Mouse (Mus musculus) neutrophil, adult 83 days (primary cell): ENCODE data around the gene Atp1a4. TPM values are rescaled to one million over a fixed set of nuclear protein-coding genes. Genes with fewer than 3 reads are reported as not detected.

ENCODE experiments used
- total RNA-seq, 2 experiments: library from RNA; stranded (reverse); gene quantifications; one replicate each; pipeline ENCODE4 v1.2.4; 2023

Gene Atp1a4
- total RNA-seq: not detected

GRCm38 (mm10) chr1:172258314-172258713 lies at the start of gene Atp1a4:
Gene Atp1a4, minus strand, starts transcription at chr1:172258414.

DNA sequence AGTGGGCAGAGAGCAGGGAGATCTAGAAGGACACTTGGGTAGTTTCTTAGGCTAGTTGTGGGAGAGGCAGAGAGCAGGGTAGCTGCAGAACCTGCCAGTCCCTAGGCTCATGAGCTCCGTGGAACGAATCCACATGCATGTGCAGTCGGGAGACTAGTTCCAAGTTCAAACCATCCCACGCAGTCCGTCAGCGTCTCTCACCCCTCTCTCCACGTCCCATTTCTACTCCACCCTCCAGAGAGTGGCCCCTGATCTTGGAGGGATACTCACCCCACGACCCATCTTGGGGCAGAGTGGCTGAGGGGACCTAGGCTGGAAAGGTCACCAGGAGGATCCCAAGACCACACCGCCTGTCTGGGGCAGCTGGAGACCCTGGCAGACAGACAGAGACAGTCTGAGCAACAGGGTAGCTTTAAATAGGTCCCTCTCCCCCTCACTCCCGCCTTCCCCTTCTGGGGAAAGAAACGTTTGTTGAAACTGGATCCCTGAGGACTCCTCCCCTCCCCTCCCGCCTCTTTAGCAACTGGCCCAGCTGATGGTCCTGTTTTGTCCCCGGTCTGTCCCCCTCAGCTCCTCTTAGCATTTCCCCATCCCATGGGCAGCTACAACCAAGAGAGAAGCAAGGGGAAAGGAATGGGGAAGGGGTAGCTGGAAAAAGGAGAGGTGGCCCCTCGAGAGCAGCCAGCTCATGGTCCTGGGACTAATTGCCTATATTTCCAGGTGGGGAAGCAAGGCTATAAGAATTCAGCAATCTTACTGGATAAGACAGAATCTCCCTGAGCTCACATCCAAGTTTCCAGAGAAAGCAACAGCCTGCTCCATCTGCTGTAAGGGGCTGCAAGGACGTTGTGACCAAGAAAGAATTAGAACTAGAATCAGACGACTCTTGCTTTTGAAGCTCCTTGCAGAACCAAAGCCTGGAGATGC lies 39.7 kb upstream of the Atp1a4 start, which contains the start of gene Atp1a2:
Atp1a2 (minus strand) TSS at position 454 of the 927 bp plus-strand sequence.

GRCm38 (mm10) chr1:172261477-172262078 lies 3.4 kb upstream of the Atp1a4 start, which contains the start of gene Igsf8:
Gene Igsf8, plus strand, starts transcription at chr1:172261641.

GRCm38 (mm10) chr1:172219451-172220406 lies 38.5 kb downstream of the Atp1a4 start, which contains the start of gene Casq1:
Gene Casq1, minus strand, starts transcription at chr1:172219868.

GRCm38 (mm10) chr1:172206141-172206917 lies 51.9 kb downstream of the Atp1a4 start, which contains the start of gene Pea15a:
Gene Pea15a, minus strand, starts transcription at chr1:172206804.

Other genes starting within 250 kb of the Atp1a4 start
- gene Vangl2, start 230.0 kb downstream of the Atp1a4 start, total RNA-seq: 1 to 10 TPM; 1.5 to 2.1 TPM
- gene Nhlh1, start 200.8 kb downstream of the Atp1a4 start, total RNA-seq: not detected
- 100 to 1,000 TPM; 112 to 123 TPM for gene Copa, start 175.9 kb downstream of the Atp1a4 start, total RNA-seq
- 10 to 100 TPM; 82.2 to 85.8 TPM for gene Ncstn, start 175.6 kb downstream of the Atp1a4 start, total RNA-seq
- gene Pex19, start 131.7 kb downstream of the Atp1a4 start, total RNA-seq: 10 to 100 TPM; 29.5 to 34.0 TPM
- 10 to 100 TPM; 48.5 to 55.6 TPM for gene Dcaf8, start 110.3 kb downstream of the Atp1a4 start, total RNA-seq
- 1 to 10 TPM; 6.4 to 6.6 TPM for gene Pea15a, start 51.6 kb downstream of the Atp1a4 start, total RNA-seq
- not detected for gene Casq1, start 38.5 kb downstream of the Atp1a4 start, total RNA-seq
- 10 to 100 TPM; 23.1 to 24.0 TPM for gene Igsf8, start 3.2 kb upstream of the Atp1a4 start, total RNA-seq
- gene Atp1a2, start 39.6 kb upstream of the Atp1a4 start, total RNA-seq: not detected
- gene Kcnj9, start 70.9 kb upstream of the Atp1a4 start, total RNA-seq: not detected
- 1 to 10 TPM; 1.6 to 3.3 TPM for gene Kcnj10, start 82.8 kb upstream of the Atp1a4 start, total RNA-seq
- gene Pigm, start 118.1 kb upstream of the Atp1a4 start, total RNA-seq: 10 to 100 TPM; 15.4 to 15.9 TPM
- under 1 TPM; 0.61 to 0.84 TPM for gene Slamf9, start 216.9 kb upstream of the Atp1a4 start, total RNA-seq
- under 1 TPM; 0.33 to 0.70 TPM for gene Igsf9, start 223.4 kb upstream of the Atp1a4 start, total RNA-seq
- gene Tagln2, start 241.6 kb upstream of the Atp1a4 start, total RNA-seq: 100 to 1,000 TPM; 208 to 209 TPM